Mouse (Mus musculus) forebrain, embryonic 16.5 days (tissue): ENCODE measurements at regions not wholly inside any gene's neighbourhood (a gene's known extent, or its start where the extent isn't known, plus 50 kb on each side); places are given as distances from the start of the nearest gene placed in this dataset.
"Not testable (repeated sequence)": the region's sequence is repeated elsewhere in the genome, so short reads cannot be mapped to it uniquely, and the experiment has no call there.

Experiments used
- ATAC-seq: fragments of 200-750 bp; cut with Nextera tagmentation; 2 replicates; pipeline ENCODE4 v1.8.0; 2017; ENCODE audit warnings: mild to moderate bottlenecking, moderate library complexity
- H3K27ac ChIP-seq: fragments of 300-500 bp; sonication (generic); 2 replicates; pipeline ENCODE4 v1.5.1; 2014; ENCODE audit warnings: low read length, control low read depth
- H3K27me3 ChIP-seq: fragments of 300-500 bp; sonication (generic); replicated peaks from 2 replicates; pipeline ENCODE4 v1.6.1; 2014; ENCODE audit warnings: low read length; ENCODE audit not compliant: control insufficient read depth, insufficient read depth
- H3K36me3 ChIP-seq: fragments of 300-500 bp; sonication (generic); 2 replicates; pipeline ENCODE4 v1.6.1; 2014; ENCODE audit not compliant: control insufficient read depth, insufficient read depth
- H3K4me1 ChIP-seq: fragments of 300-500 bp; sonication (generic); replicated peaks from 2 replicates; pipeline ENCODE4 v1.6.1; 2014; ENCODE audit warnings: low read length; ENCODE audit not compliant: control insufficient read depth, insufficient read depth
- H3K4me2 ChIP-seq: fragments of 300-500 bp; sonication (generic); 2 replicates; pipeline ENCODE4 v1.6.1; 2014; ENCODE audit warnings: mild to moderate bottlenecking, low read length, control low read depth
- H3K4me3 ChIP-seq: fragments of 300-500 bp; sonication (generic); replicated peaks from 2 replicates; pipeline ENCODE4 v1.5.1; 2014; ENCODE audit warnings: mild to moderate bottlenecking, low read length, control low read depth
- H3K9ac ChIP-seq: fragments of 300-500 bp; sonication (generic); replicated peaks from 2 replicates; pipeline ENCODE4 v1.6.1; 2014; ENCODE audit warnings: low read depth, low read length, control low read depth
- H3K9me3 ChIP-seq: fragments of 300-500 bp; sonication (generic); 2 replicates; pipeline ENCODE4 v1.6.1; 2016; ENCODE audit warnings: low read length; ENCODE audit not compliant: control insufficient read depth
- WGBS: fragments of 180-500 bp; shearing (Covaris S2); extraction: QIAGEN DNeasy Blood & Tissue Kit; methylation state at CpG from one replicate; pipeline ENCODE4 v1.1.7; 2014; 5-methylcytosine and 5-hydroxymethylcytosine counted together

DNA sequence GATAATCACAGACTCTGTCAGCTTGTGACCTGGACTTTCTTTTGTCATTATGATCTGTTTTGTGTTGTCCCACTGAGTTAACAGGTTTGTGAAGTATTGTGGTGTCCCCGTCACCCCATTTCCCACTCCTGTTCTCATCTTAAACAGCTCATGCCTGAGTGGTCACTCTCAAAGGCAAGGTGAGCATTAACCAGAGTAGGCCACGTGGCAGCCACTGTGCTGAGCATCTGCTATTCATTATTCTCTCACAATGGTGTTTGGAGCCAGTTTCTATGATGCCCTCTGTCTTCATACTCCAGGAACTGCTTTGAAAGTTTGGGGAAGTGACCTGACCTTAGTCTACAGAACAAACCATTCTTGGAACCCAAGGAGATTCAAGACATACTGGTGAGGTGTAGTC lies 198.9 kb upstream of the Gm37988 start:
- Histone ChIP-seq H3K27ac (no peak overlapping the region), H3K27me3 (no peaks in the 10 kb centered on the region), H3K4me2 (no peak overlapping the region), H3K9ac (no peak overlapping the region), H3K4me3 (no peak overlapping the region), H3K9me3 (no peaks in the 10 kb centered on the region), H3K36me3 (no peaks in the 10 kb centered on the region), H3K4me1 (no peaks in the 10 kb centered on the region)
- WGBS, result 39% methylated on average over 2 of the region's 2 CpGs
- ATAC-seq, result no peak

DNA sequence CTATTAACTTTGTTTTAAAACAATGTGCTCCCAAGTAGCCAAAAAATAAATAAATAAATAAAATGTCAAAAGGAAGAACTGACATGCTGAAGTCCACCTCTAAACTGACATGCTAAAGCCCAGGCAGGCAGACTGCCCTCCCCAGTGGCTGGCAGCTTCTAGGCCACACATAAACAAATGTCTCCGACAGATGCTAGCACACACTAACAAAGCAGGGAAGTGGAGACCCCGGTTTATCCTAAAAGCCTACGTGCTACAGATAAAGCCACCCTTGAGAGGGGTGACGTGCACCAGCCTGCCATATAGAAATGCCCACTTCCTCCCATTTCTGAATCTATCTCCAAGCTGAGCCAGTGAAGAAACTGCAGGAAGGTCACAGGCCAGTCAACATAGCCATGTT lies 194.4 kb upstream of the Gm37988 start:
- H3K36me3 ChIP-seq, result no peaks in the 10 kb centered on the region
- no peak overlapping the region for H3K4me3 ChIP-seq
- no peak overlapping the region for H3K4me2 ChIP-seq
- no peaks in the 10 kb centered on the region for H3K9me3 ChIP-seq
- WGBS, result 71% methylated on average over 4 of the region's 4 CpGs
- no peak overlapping the region for H3K27ac ChIP-seq
- H3K27me3 ChIP-seq, result no peaks in the 10 kb centered on the region
- no peak overlapping the region for H3K9ac ChIP-seq
- ATAC-seq, result no peak
- no peaks in the 10 kb centered on the region for H3K4me1 ChIP-seq

DNA sequence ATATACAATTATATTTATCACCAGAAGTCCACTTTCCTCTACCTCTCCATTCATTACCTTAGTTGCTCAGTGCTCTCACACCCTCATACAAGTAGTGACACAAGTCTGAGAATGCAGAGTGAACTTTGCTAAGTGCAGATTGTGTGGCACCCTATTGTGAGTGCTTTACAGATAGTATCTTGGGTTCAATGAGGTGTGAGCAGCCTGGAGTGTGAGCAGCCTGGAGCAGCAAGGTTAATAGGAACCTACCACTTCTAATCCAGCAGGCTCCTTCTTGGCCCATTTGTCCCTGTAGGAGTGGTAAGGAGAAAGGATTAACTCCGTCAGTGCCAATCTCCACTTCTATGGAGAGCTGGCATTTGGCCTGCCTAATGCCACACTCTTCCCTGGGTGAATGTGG lies 192.4 kb upstream of the Gm37988 start:
- Histone ChIP-seq H3K4me1 (no peaks in the 10 kb centered on the region), H3K4me2 (no peak overlapping the region), H3K9me3 (no peaks in the 10 kb centered on the region), H3K27ac (no peak overlapping the region), H3K27me3 (no peaks in the 10 kb centered on the region), H3K4me3 (no peak overlapping the region), H3K9ac (no peak overlapping the region), H3K36me3 (no peaks in the 10 kb centered on the region)
- no peak for ATAC-seq
- WGBS, result 79% methylated on average over 1 of the region's 1 CpGs

DNA sequence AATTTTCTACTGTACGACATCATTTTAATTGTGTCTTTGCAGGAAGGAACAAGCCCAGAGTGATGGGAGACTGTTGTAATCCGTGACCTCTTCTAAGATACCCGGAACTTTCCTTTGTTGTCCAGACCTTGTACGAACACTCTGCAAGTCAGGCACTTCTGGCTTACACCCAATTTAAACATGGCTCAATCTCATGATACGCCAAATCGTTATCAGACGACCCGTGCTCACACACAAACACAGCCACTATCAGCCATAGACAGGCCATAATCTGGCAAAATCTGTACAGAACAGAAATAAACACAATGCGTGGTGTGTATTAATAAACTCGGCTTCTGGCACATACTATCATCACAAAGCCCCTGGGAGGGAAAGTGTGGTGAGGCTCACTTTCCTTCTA lies 190.2 kb upstream of the Gm37988 start:
- H3K4me2 ChIP-seq, result no peak overlapping the region
- WGBS, result 78% methylated on average over 10 of the region's 10 CpGs
- no peaks in the 10 kb centered on the region for H3K27me3 ChIP-seq
- ATAC-seq, result no peak
- no peak overlapping the region for H3K4me3 ChIP-seq
- H3K27ac ChIP-seq, result no peak overlapping the region
- no peaks in the 10 kb centered on the region for H3K4me1 ChIP-seq
- no peaks in the 10 kb centered on the region for H3K36me3 ChIP-seq
- H3K9ac ChIP-seq, result no peak overlapping the region
- no peaks in the 10 kb centered on the region for H3K9me3 ChIP-seq

DNA sequence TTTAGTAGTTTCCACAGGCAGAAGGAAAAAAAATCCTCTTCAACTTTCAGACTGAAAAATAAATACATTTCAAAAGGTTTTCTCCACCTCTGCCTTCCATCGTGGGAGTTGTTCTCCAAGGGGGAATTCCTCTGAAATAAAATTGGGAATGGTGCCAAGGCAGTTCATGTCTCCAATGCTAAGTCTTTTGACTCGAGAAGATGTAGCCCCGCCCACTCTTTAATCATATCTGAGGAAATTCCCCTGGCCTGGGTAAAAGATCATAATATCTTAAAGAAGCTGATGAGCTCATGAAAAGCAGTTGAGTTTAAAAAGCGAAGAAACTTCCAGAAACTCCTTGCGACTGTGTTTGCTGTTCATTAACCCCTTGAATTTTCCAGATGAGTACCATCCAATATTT lies 185.3 kb upstream of the Gm37988 start:
- no peaks in the 10 kb centered on the region for H3K4me1 ChIP-seq
- no peak for ATAC-seq
- WGBS, result 63% methylated on average over 5 of the region's 5 CpGs

DNA sequence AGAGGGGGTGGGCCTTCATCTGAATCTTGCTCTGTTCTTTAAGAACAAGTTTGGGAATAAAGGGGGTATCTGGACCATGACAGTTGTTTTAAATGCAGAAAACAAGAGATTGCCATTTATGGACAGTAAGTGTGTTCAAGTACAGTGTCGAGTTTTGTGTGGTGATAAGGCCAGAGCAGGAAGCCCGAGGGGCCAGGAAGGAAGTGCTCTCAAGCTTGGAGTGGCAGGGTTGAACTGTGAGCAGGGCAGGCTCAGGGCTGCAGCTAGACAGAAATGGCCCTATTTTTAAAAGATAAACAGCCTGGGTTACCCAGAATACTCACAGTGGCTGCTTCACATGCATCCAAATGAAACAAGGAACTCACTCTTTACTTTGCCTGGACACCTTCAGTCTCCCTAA lies 184.4 kb upstream of the Gm37988 start:
- no peak for ATAC-seq
- no peaks in the 10 kb centered on the region for H3K27me3 ChIP-seq
- 74% methylated on average over 2 of the region's 2 CpGs for WGBS

More for the DNA sequence above, 185.3 kb upstream of the Gm37988 start:
- H3K9ac ChIP-seq, result no peak overlapping the region
- H3K4me2 ChIP-seq, result no peak overlapping the region
- no peaks in the 10 kb centered on the region for H3K36me3 ChIP-seq
- H3K4me3 ChIP-seq, result no peak overlapping the region
- H3K27ac ChIP-seq, result no peak overlapping the region
- H3K27me3 ChIP-seq, result no peaks in the 10 kb centered on the region
- H3K9me3 ChIP-seq, result no peaks in the 10 kb centered on the region

DNA sequence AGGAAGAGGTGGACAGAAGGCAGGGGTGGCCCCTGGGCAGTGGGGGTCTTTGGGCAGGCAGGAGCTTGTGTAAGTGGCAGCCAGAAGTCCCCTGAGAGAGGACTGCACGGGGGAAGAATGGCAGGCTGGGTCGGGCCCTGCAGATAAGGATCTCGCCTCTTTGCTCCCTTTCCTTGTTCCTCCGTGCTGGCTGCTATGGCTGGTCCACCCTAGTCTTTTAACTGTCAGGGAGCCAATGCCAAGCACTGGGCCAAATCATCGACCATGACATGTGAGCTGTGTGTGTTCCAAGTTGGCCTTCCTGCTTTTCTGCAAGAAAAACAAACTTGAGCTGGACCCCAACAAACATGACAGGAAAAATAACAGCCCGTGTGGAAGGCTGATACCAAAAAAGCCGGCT lies 153.8 kb upstream of the Gm37988 start:
- Histone ChIP-seq H3K36me3 (no peaks in the 10 kb centered on the region), H3K4me3 (no peak overlapping the region), H3K27ac (no peak overlapping the region), H3K9ac (no peak overlapping the region), H3K9me3 (no peaks in the 10 kb centered on the region), H3K27me3 (no peaks in the 10 kb centered on the region), H3K4me2 (no peak overlapping the region), H3K4me1 (no peaks in the 10 kb centered on the region)
- no peak for ATAC-seq
- WGBS, result 69% methylated on average over 7 of the region's 7 CpGs

More for the DNA sequence above, 184.4 kb upstream of the Gm37988 start:
- no peaks in the 10 kb centered on the region for H3K4me1 ChIP-seq
- H3K36me3 ChIP-seq, result no peaks in the 10 kb centered on the region
- H3K4me2 ChIP-seq, result no peak overlapping the region
- H3K9me3 ChIP-seq, result no peaks in the 10 kb centered on the region
- no peak overlapping the region for H3K9ac ChIP-seq
- H3K4me3 ChIP-seq, result no peak overlapping the region
- no peak overlapping the region for H3K27ac ChIP-seq

DNA sequence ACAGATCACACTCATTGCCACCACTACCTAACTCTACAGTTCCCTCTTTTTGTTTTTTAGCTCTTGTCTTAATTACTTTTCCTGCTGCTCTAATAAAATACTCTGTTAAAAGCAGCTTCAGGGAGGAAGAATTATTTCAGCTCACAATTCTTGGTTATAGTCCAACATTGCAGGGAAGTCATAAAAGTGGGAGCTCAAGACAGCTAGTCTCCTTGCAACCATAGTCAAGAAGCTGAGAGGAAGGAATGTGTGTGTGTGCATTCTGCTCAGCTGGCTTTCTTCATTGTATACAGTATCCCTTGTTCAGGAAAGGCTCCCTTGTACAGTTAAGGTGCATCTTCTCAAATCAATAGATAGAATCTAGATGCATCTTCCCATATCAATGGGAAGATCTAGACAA lies 152.4 kb upstream of the Gm37988 start:
- Histone ChIP-seq H3K27me3 (no peaks in the 10 kb centered on the region), H3K4me2 (no peak overlapping the region), H3K4me1 (no peaks in the 10 kb centered on the region), H3K4me3 (no peak overlapping the region), H3K36me3 (no peaks in the 10 kb centered on the region), H3K9me3 (no peaks in the 10 kb centered on the region), H3K9ac (no peak overlapping the region), H3K27ac (no peak overlapping the region)
- no peak for ATAC-seq

DNA sequence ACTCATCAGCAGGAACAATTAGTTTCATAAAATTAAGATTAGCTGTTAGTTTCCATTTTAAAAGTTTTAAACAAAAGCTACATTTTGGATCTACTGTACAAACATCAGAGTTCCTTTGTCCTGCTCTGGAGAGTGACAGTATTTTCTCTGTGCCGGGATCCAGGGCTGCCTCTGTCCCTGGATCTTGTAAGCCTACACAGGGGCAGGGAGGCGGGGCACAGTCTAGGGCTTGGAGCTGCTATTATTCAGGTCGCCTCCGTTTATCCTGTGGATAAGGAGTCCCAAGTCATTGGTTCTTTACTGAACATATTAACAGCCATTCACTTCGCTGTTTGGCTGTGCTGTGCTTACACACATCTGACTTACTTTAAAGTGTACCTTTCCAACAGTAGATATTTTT lies 150.8 kb upstream of the Gm37988 start:
- H3K4me1 ChIP-seq, result no peaks in the 10 kb centered on the region
- ATAC-seq, result no peak
- H3K27me3 ChIP-seq, result no peaks in the 10 kb centered on the region
- H3K9me3 ChIP-seq, result no peaks in the 10 kb centered on the region
- no peak overlapping the region for H3K27ac ChIP-seq
- H3K4me2 ChIP-seq, result no peak overlapping the region
- WGBS, result 27% methylated on average over 5 of the region's 5 CpGs
- H3K36me3 ChIP-seq, result no peaks in the 10 kb centered on the region
- H3K4me3 ChIP-seq, result no peak overlapping the region
- H3K9ac ChIP-seq, result no peak overlapping the region

DNA sequence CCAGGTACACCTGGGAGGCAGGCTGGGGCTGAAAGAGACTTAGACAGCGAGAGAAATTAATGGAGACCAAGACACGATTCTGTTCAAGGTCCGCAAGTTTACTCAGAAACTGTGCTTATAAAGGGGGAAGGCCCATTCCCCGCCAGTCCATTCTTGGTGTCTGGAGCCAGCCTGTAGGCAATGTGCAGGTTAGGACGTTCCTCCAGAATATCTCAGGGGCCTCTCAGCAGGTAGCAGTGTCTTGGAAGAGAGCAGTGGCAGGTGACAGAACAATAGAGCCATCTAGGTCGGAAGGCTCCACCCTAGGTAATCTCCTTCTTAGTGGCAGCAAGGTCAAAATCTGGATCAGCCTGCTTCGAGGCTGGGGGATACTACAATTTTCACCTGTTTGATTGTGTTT lies 147.6 kb upstream of the Gm37988 start:
- not testable (repeated sequence) for H3K36me3 ChIP-seq, H3K4me1 ChIP-seq, H3K27ac ChIP-seq, ATAC-seq, H3K4me3 ChIP-seq, H3K27me3 ChIP-seq, H3K4me2 ChIP-seq, H3K9ac ChIP-seq, H3K9me3 ChIP-seq
- 75% methylated on average over 7 of the region's 7 CpGs for WGBS
